Mouse (Mus musculus) myocyte (in vitro differentiated cells): ENCODE data around the gene Tprn. TPM values are rescaled to one million over a fixed set of nuclear protein-coding genes. Genes with fewer than 3 reads are reported as not detected.
"Not testable (repeated sequence)": the region's sequence is repeated elsewhere in the genome, so short reads cannot be mapped to it uniquely, and the experiment has no call there.

Experiments
- H3K27me3 ChIP-seq: one replicate; pipeline ENCODE4 v1.6.1; 2011; ENCODE audit not compliant: control insufficient read depth, insufficient read depth, insufficient read length
- H3K36me3 ChIP-seq: one replicate; pipeline ENCODE4 v1.6.1; 2011; ENCODE audit not compliant: control insufficient read depth, insufficient read depth
- H3K4me2 ChIP-seq: one replicate; pipeline ENCODE4 v1.6.1; 2011; ENCODE audit warnings: low read depth, control low read depth
- H3K4me3 ChIP-seq: one replicate; pipeline ENCODE4 v1.5.1; 2011; ENCODE audit warnings: mild to moderate bottlenecking, control low read depth, moderate library complexity
- H3K79me2 ChIP-seq: one replicate; pipeline ENCODE4 v1.6.1; 2011; ENCODE audit not compliant: control insufficient read depth, insufficient read depth
- H3ac ChIP-seq: one replicate; pipeline ENCODE4 v1.6.1; 2011; ENCODE audit not compliant: control insufficient read depth, insufficient read length
- CEBPB ChIP-seq: IDR thresholded peaks from 2 replicates; pipeline ENCODE4 v1.6.1; 2011; ENCODE audit warnings: mild to moderate bottlenecking, moderate library complexity; ENCODE audit not compliant: poor library complexity, insufficient read depth, severe bottlenecking
- E2F4 ChIP-seq: IDR thresholded peaks from one replicate; pipeline ENCODE4 v1.6.1; 2011; ENCODE audit warnings: mild to moderate bottlenecking, control low read depth, moderate library complexity; ENCODE audit not compliant: insufficient read depth
- MAX ChIP-seq: IDR thresholded peaks from one replicate; pipeline ENCODE4 v1.6.1; 2011; ENCODE audit warnings: low read depth, mild to moderate bottlenecking, control low read depth
- MYOD1 ChIP-seq, 3 experiments: IDR thresholded peaks; one replicate each; pipeline ENCODE4 v1.6.1; 2011; ENCODE audit warnings: control low read depth in 2 of 3, low read depth in 2 of 3, mild to moderate bottlenecking in 2 of 3, moderate library complexity in 1 of 3; ENCODE audit not compliant: insufficient read length in 2 of 3, control insufficient read depth in 1 of 3
- MYOG ChIP-seq, 3 experiments: IDR thresholded peaks; one replicate each; pipeline ENCODE4 v1.6.1; 2011; ENCODE audit warnings: control low read depth in 2 of 3, low read depth in 2 of 3, mild to moderate bottlenecking in 2 of 3; ENCODE audit not compliant: insufficient read length in 2 of 3, control insufficient read depth in 1 of 3, insufficient read depth in 1 of 3
- POLR2A ChIP-seq: IDR thresholded peaks from one replicate; pipeline ENCODE4 v1.6.1; 2011; ENCODE audit warnings: low read depth, mild to moderate bottlenecking, control low read depth, moderate library complexity; ENCODE audit not compliant: insufficient read length
- POLR2AphosphoS2 ChIP-seq: IDR thresholded peaks from one replicate; pipeline ENCODE4 v1.6.1; 2011; ENCODE audit warnings: low read depth, control low read depth; ENCODE audit not compliant: insufficient read length
- REST ChIP-seq: IDR thresholded peaks from one replicate; pipeline ENCODE4 v1.6.1; 2011; ENCODE audit warnings: mild to moderate bottlenecking, control low read depth, moderate library complexity; ENCODE audit not compliant: insufficient read depth, insufficient read length
- SRF ChIP-seq: IDR thresholded peaks from one replicate; pipeline ENCODE4 v1.6.1; 2011; ENCODE audit warnings: low read depth; ENCODE audit not compliant: control insufficient read depth, insufficient read length
- TCF12 ChIP-seq: IDR thresholded peaks from one replicate; pipeline ENCODE4 v1.6.1; 2011; ENCODE audit warnings: mild to moderate bottlenecking, control low read depth; ENCODE audit not compliant: poor library complexity, insufficient read depth, severe bottlenecking
- TCF3 ChIP-seq: IDR thresholded peaks from one replicate; pipeline ENCODE4 v1.6.1; 2011; ENCODE audit warnings: low read depth, control low read depth; ENCODE audit not compliant: insufficient read length
- USF1 ChIP-seq: IDR thresholded peaks from one replicate; pipeline ENCODE4 v1.6.1; 2011; ENCODE audit warnings: low read depth, mild to moderate bottlenecking, control low read depth, moderate library complexity
- polyA plus RNA-seq: library from polyadenylated mRNA; unstranded; fragments of >200 nt; fragmentation: generic; extraction: Trizol; gene quantifications from one replicate; pipeline ENCODE4 v1.2.1, GENCODE M21; 2012; ENCODE audit warnings: missing spikeins

Gene Tprn
- polyA plus RNA-seq, 1 experiment: 5.5 TPM

DNA sequence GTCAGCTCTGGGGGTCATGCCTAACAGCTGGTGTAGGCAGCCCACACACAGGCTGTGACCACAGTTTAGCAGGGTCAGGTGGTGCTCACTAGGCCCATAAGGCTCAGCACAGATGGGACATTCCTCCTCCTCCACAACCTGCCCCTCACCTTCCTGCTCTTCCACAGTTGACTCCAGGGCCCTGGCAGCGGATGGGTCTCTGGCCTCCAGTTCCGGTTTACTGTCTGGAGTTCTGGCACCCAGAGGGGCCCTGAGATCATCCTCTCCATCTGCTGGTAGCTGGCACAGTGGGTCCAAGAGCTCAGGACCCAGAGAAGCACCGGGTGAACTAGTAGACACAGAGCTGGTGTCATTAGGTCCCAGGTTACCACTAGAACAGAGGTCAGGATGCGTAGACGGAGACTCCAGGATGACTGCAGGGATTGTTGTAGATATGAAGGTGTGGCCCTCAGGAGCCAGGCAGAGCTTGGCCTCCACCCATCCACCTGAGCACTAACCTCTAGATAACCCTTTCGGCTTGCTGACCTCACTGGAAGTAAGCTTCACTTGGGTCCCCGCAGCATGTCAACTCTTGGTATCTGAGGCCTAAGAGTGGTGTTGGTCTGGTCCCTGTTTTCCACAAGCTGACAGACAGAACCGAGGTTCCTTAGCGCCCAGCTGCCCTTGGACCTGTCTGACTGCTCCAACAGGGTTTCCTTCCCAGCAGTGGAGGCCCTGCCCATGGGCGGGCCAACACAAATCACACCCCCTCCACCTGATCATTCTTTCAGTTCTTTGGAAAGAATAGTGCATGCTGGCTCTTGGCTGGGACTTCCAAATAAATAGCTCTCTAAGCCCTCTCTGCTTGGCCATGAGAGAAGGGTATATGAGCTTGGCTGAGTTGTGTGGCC is 16.0 kb upstream of the Tprn start, which contains the start of gene AL732309.1:
Gene AL732309.1, minus strand, starts transcription at position 681 of the 890 bp plus-strand sequence.
- H3K36me3 ChIP-seq: peaks cover 4% of the 10 kb centered on the region
- no peak within 1 kb of the TSS for H3K4me3 ChIP-seq
- H3K79me2 ChIP-seq: no peaks in the 10 kb centered on the region
- H3K4me2 ChIP-seq: no peak within 1 kb of the TSS
- H3ac ChIP-seq: no peak within 1 kb of the TSS
- TF ChIP-seq USF1 (no peak), POLR2AphosphoS2 (peak; percentile 4)
- peaks cover 16% of the 10 kb centered on the region for H3K27me3 ChIP-seq

DNA sequence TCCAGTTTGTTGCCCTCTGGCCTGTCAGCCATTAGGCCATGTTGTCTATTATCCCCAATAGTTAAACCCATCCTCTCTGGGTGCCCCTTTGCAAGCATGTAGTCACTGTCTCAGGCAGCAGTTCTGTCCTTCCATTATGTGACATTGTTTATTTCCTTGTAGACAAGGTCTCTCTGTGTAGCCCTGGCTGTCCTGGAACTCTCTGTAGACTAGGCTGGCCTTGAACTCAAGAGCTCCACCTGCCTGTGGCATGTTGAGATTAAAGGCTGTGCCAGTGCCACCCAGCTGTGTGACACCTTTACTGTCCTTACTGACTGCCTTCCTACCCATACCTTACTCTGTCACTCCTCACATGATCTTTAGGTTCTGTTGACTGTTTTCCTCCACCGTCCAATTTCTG is 10.1 kb upstream of the Tprn start:
- peaks cover 6% of the 10 kb centered on the region for H3K36me3 ChIP-seq
- no peak overlapping the region for H3ac ChIP-seq
- H3K27me3 ChIP-seq: no peaks in the 10 kb centered on the region
- no peak overlapping the region for H3K4me3 ChIP-seq
- no peak for TF ChIP-seq USF1
- no peak for TF ChIP-seq MAX
- no peak for TF ChIP-seq E2F4
- TF ChIP-seq TCF3: no peak
- no peak for TF ChIP-seq POLR2A
- no peak for TF ChIP-seq TCF12
- TF ChIP-seq POLR2AphosphoS2: no peak
- no peak for TF ChIP-seq MYOD1 (IDR thresholded peaks at IDR 0.05; ENCODE audit: control insufficient read depth in 1 of 3, insufficient read length in 2 of 3, low read depth in 2 of 3)
- TF ChIP-seq REST: no peak
- no peak for TF ChIP-seq MYOG (IDR thresholded peaks at IDR 0.05; ENCODE audit: control insufficient read depth in 1 of 3, insufficient read depth in 1 of 3, insufficient read length in 2 of 3, low read depth in 2 of 3)
- TF ChIP-seq SRF: no peak
- TF ChIP-seq CEBPB: no peak
- H3K4me2 ChIP-seq: no peak overlapping the region
- H3K79me2 ChIP-seq: peaks cover 20% of the 10 kb centered on the region

DNA sequence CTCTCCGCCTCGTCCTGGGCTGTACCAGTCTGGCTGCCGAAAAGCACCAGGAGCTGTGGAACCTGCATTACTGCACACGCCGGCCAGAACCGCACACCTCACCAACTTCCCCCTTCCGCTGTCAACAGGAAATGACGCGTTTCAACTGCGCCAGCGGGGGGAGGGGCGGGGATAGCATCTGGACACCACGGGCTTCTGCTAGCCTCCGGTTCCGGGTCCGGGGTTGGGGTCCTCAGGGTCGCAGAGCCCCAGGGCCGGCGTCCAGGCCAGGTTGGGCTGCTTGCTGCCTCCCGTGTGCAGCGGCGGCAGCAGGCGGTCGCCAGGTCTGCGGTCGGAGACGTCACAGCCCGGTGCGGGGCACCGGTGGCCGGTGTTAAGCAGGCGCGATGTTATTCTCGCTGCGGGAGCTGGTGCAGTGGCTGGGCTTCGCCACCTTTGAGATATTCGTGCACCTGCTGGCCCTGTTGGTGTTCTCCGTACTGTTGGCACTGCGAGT is 7.1 kb upstream of the Tprn start, which contains the start of gene Tmem203:
Gene Tmem203, plus strand, starts transcription at position 156 of the 496 bp plus-strand sequence.
- peak within 1 kb of the TSS; percentile 95 for H3K4me2 ChIP-seq
- H3K27me3 ChIP-seq: no peaks in the 10 kb centered on the region
- TF ChIP-seq E2F4 (no peak), USF1 (no peak), CEBPB (no peak), REST (no peak), POLR2A (peak; percentile 71), SRF (peak; percentile 75), TCF12 (no peak), MAX (no peak), TCF3 (no peak), POLR2AphosphoS2 (peak; percentile 72), MYOG (IDR thresholded peaks at IDR 0.05; ENCODE audit: control insufficient read depth in 1 of 3, insufficient read depth in 1 of 3, insufficient read length in 2 of 3, low read depth in 2 of 3) (peak in 1 of 3 experiments; percentile 47), MYOD1 (IDR thresholded peaks at IDR 0.05; ENCODE audit: control insufficient read depth in 1 of 3, insufficient read length in 2 of 3, low read depth in 2 of 3) (peak in 2 of 3 experiments; percentile 3 to 45)
- H3ac ChIP-seq: peak within 1 kb of the TSS; percentile 73
- H3K79me2 ChIP-seq: peaks cover 20% of the 10 kb centered on the region
- H3K36me3 ChIP-seq: peaks cover 6% of the 10 kb centered on the region
- H3K4me3 ChIP-seq: peak within 1 kb of the TSS; percentile 96

- H3K36me3 ChIP-seq, H3K27me3 ChIP-seq: not testable (repeated sequence)
- Histone ChIP-seq H3ac (peak overlapping the region; percentile 73), H3K4me2 (peak overlapping the region; percentile 93), H3K79me2 (peaks cover 20% of the 10 kb centered on the region), H3K4me3 (peak overlapping the region; percentile 96)
Measured at GRCm38 (mm10) chr2:25256443-25257109, 5.8 kb upstream of the Tprn start.

GRCm38 (mm10) chr2:25257250-25257649 is 5.2 kb upstream of the Tprn start:
- not testable (repeated sequence) for H3K36me3 ChIP-seq, H3K4me2 ChIP-seq, H3K27me3 ChIP-seq, H3K4me3 ChIP-seq, H3ac ChIP-seq
- H3K79me2 ChIP-seq: peaks cover 20% of the 10 kb centered on the region
